Mouse (Mus musculus): ENCODE data around the gene Rhbdf1.

- TF ChIP-seq CTCF (IDR thresholded peaks at IDR 0.05 in 2 of 3, conservative IDR thresholded peaks at IDR 0.05 in 1 of 3; ENCODE audit: control insufficient read depth in 1 of 3, insufficient read depth in 1 of 3, low read depth in 2 of 3, low read length in 3 of 3, poor library complexity in 1 of 3, severe bottlenecking in 1 of 3): no peak
- TF ChIP-seq TBP (IDR thresholded peaks at IDR 0.05; ENCODE audit: low read depth, low read length): no peak
These were observed 61.8 kb downstream of the Rhbdf1 start for GRCm38 (mm10) chr11:32160341-32160740.

Data from MEL (cell line).